Mouse (Mus musculus) liver, adult 2 months (tissue): ENCODE data around the gene Olfm2.

Experiments used
- CTCF ChIP-seq: fragments of 200-500 bp; IDR thresholded peaks from 2 replicates; pipeline ENCODE4 v1.5.1; 2011; ENCODE audit warnings: low read depth, low read length, control low read depth
- POLR2A ChIP-seq: fragments of 200-500 bp; IDR thresholded peaks from 2 replicates; pipeline ENCODE4 v1.6.1; 2011; ENCODE audit warnings: low read length, control low read depth; ENCODE audit not compliant: insufficient read depth; ENCODE audit errors: extremely low read depth

DNA sequence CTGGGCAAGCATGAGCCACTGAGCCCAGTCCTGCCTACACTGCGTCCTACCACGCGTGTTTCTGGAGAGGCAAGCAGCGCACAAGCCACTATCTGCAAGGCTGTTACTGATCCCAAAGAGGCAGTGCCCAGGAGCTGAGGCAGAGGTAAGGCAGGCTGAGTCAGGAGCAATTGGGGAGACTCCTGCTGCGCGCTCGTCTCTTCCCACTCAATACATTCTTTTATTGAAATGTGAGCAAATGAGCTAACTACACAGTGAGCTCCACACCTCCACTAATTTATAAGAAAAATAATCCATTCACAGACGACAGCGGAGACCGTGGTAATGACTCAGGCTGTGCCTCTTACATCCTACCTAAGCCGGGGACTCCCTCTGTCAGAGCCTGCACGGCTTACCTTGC, 68.3 kb downstream of the Olfm2 start:
- TF ChIP-seq CTCF (no peak), POLR2A (no peak)
